Mouse (Mus musculus) large intestine, adult 2 months (tissue): Measurements from ENCODE around the gene BC052040. TPM values are rescaled to one million over a fixed set of nuclear protein-coding genes. Genes with fewer than 3 reads are reported as not detected.

Experiments
- DNase-seq: peaks from one replicate; pipeline ENCODE4 v3.0.0-alpha.2; 2012; ENCODE audit warnings: low read depth, low spot score
- WGBS: fragments of 180-500 bp; shearing (Covaris S2); methylation state at CpG from one replicate; pipeline ENCODE4 v1.1.7; 2018; 5-methylcytosine and 5-hydroxymethylcytosine counted together
- polyA plus RNA-seq: library from polyadenylated mRNA; depleted of rRNA; stranded (reverse); fragments of >200 nt; gene quantifications from 2 replicates; pipeline ENCODE4 v1.2.3, GENCODE M21; 2012; rRNA removed

Gene BC052040
- polyA plus RNA-seq: 2.9 and 3.4 TPM in 2 replicates

- WGBS: under 1% methylated on average over 41 of the region's 41 CpGs
- DNase-seq: peak; percentile 56
Measured at GRCm38 (mm10) chr2:115581241-115581988, at the start of gene BC052040. Gene BC052040, plus strand, starts transcription at chr2:115581716.

DNA sequence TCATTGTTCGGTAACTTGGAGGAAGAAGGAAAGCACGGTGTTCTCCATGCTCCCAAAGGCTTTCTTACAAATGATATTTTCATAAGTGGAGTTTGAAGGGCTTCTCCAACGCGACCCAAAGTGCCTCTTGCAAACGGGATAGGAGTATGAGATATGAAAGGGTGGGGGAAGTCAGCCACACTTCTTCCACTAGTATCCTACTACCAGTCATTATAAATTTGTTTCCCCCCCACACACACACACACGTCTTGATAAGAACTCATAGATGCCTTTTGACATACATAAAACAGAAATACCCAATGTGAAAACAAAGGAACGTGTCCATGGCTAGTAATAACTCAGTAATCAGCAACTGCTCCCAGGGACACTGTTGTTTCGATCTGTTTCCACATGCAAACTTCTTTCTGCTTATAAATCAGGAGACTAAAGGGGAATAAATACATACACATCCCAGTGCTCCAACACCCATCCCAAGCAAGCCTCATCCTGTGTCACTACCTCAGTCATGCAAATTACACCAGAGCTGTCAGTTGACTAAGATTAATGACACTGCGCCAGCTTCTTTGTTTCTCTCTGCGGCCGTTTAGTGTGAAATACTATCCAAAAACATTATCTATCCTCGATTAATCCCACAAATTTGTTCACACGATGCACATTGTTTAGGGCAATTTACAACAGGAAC lies 43.4 kb upstream of the BC052040 start:
- no peak for DNase-seq
- 62% methylated on average over 13 of the region's 13 CpGs for WGBS

DNA sequence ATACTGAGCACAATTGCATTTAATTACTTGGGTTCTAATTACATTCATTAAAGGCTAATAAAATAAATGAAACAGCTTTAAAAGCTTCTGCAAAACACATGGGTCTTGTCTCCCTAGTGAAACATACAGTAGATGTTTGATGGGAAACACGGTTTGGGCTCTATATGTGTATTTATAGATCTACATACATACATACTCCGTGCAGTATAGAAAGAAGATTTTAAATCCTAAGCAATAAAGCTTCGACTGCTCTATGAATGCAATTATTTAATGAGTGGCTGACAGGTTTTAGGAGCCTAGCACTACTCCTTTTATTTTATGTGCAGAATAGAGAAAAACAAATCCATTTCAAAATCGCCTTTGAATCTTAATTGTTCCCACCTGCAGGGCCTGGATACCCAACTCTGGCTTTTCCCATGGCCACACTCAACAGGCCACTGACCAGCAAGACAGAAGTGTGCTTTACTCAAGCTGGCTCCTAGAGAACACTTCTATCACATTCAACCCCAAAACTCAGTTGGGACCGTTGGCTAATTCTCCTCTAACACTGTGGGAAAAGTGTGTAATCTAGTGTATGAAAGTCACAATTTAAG lies 42.7 kb upstream of the BC052040 start:
- 81% methylated on average over 5 of the region's 5 CpGs for whole genome bisulfite sequencing
- DNase-seq: no peak

DNA sequence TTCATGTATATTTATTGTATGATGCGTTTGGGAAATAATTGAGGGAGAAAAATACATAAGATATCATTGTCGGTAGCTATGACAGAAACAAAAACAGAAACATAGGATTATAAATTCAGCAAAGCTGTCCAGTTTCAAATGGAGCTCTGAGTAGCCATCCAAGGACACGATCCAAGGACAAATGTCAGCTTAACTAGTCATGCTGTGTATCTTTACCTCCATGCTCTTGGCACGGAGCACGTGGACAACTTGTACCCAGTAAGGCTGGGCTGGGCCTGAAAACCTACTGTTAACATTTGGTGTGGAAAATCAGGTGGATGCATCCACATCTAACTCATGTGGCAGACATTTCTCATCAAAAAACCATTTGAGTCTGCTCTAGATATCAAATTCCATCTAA lies 41.8 kb upstream of the BC052040 start:
- WGBS: 89% methylated on average over 5 of the region's 5 CpGs
- DNase-seq: no peak

DNA sequence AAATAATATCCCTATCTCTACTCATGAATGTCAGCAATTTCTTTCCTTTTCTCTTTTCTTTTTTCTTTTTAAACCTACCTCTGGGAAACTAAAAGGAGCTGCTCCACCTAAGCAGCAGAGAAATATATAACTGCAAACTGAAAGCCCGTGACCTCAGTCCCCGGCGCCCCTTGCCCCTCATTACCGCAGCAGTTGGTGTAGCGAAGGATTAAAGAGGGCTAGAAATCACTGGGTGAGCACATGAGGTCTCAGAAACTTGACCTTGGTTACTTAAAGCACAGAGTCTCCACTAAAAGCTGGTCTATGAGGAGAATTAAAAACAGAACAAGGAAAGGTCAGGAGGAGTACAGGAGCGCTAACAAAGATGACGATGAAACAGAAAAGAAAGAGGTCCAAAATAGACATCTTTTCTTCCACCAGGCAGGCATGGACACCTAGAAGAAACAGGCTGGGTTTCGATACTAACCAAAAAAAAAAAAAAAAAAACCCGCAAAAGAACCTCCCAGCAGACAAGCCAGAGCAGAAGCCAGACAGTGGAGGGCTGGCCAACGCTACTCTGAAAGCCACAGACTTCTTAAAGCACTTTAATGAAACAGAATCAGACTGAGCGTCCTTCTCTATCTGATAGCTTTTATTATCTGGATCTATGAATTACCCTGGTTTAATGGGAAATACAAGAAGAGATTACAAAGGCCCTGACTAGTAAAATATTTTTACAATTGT lies 39.0 kb upstream of the BC052040 start:
- DNase-seq: no peak
- 67% methylated on average over 11 of the region's 11 CpGs for WGBS

DNA sequence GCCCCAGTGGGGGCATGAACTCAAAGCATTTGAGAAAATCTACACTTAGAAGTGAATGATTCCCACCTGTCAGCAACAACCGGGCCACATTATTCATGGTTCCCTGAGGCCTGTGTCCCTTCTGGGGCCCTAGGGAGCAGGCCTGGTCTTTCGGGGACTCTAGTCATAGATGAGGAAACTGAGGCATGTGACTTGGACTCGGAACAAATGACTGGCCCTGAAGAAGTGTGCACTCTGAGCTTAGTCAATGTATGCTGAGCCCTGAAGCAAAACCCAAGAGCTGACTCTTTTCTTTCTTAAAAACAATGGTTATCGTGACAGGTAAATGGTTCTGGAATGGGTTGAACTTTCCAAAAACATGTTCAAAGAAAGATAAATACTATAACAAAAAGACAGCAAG lies 38.3 kb upstream of the BC052040 start:
- 85% methylated on average over 4 of the region's 4 CpGs for WGBS
- no peak for DNase-seq

DNA sequence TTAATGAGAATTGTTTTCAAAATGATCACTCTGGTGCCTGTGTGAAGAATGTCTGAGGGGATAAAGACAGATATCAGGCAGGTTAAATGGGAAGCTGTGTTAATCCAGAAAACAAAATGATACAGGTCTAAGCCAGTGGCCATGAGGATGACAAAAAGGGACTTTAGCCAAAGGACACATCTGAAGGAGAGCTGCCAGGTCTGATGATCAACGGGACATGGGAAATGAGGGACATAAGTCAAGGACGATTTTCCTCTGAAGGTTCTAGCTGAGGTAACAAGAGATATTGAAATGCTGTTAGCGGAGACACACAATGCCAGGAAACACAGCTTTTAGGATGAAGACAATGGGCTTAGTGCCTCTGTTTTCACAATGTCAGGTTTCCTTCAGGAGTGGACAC lies 29.6 kb upstream of the BC052040 start:
- no peak for DNase-seq
- 75% methylated on average over 3 of the region's 3 CpGs for WGBS

DNA sequence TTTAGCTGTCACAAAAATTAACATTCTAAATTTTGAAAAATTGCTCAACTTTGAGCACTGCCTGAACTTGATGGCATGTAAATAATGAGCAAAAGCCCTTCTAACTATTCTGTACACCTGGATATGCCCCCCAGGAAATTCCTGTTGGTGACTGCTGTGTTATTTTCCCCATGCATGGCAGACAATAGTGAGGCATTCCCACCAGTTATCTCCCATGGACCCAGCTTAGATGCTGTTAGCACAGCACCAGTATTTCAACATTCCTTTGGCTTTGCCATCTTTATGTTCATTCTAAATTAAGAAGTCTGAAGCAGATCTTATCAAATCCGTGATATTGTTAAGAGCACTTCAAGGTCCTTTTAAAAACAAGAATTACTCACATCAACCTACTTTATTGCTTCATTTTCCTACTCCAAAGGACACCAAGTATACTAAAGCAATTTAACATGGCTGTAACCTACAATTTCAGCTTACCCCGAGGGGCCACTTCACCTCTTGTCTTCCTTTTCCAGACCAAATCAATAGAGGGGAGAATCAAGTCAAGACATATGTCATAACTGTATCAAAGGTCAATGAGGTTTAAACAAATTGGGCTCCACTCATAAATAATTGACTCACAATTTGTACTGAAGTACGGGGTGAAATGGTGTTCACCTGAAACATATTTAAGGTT lies 19.2 kb upstream of the BC052040 start:
- 43% methylated on average over 3 of the region's 3 CpGs for WGBS
- DNase-seq: no peak

DNA sequence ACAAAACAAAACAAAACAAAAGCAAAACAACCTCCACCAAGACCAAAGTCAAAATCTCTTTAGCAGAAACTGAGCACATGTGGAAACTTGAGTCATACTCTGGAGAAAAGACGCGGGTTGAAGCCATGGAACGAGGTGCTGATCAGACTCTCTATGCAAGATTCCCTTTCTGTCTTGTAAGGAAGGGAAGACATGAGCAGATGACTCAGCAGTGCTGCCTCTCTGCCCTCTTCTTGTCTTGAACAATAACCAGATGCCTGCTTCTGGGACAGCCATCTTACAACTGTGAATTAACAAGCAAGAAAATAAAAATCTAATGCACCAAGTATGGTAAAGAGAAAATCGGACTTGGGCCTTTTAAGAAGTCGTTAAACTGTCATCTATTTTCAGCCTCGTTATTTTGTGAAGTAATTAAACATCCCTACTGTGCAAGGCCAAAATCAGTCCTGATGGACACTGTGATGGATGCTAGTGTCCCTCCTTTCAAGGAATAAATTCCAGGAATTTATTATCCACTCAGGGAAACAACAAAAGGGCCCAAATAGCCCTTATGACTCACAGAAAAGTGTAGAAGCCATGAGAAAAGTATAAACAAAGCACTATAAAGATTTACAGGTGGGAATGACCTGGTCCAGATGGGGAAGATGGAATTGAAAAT lies 18.0 kb upstream of the BC052040 start:
- DNase-seq: no peak
- 66% methylated on average over 6 of the region's 6 CpGs for WGBS

- no peak for DNase-seq
- WGBS: 69% methylated on average over 1 of the region's 1 CpGs
Measured at GRCm38 (mm10) chr2:115571996-115572395, 9.5 kb upstream of the BC052040 start.

DNA sequence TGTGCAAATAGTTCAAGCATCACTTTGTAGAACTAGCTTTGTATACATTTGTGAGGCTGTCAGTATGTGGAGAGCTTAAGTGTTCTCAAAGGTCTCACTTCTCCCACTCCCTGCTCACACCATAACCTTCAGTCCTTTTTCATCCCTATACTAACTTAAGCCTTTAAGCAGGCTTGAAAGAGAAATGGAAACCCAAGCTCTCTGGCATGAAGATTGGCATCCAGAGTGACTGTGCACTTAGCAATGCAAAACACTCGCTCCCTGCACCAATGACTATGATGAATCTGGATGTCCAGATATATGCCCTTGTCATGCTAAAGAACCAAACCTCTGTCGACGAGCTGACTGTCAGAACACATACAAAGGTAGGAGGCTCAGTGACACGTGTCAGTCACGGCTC lies 6.7 kb upstream of the BC052040 start:
- 70% methylated on average over 5 of the region's 5 CpGs for WGBS

DNA sequence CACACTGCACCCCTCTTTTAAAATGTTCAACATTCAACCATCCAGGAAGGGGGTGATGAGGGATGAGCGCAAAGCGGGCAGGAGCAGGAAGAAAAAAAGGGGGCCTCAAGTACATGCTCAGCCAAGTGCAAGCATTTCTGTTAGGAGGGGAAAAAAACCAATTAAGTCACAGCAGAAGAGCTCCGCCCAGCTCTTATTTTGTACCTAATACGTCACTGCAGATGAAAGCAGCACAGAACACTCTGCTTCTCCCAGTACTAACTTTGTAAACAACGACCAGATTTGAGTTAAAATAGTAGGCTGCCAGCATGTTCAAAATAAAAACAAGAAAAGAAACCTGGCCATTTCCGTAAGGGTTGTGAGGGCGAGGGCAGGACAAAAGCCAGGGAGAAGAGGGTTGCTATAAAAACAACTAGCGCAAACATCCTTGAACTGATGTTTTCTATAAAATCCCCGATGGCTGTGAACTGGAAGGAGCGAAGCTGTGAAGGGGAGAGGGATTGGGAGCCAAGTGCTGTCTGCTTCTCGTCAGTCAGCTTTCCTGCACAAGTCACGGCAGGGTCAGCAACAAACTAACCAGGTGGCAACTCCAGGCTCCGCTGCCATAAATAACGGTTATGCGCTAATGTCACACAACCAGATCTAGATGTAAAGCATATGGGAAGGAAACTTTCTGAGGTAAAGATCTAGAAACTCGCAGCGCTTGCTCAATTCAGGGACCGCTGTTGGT lies 2.2 kb upstream of the BC052040 start:
- 56% methylated on average over 18 of the region's 18 CpGs for WGBS
- no peak for DNase-seq

More for the DNA sequence above, 6.7 kb upstream of the BC052040 start:
- DNase-seq: no peak

DNA sequence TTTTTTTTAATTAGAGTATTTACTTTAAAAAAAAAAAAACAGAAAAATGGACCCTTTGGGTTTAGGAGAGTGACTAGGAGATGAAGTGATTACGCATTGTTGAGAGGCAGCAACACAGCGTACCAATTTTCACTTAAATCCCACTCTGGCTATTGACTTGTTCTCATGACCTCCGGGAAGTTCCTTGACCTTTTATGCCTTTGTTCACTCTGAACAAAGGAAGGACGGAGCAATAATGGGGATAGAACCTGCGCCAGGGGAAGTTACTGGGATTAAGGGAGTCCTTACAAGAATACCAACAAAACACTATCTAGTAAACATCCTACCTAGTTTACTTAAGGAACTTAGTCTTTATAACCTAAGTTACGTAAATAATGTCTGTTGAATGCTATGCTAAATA lies 1.5 kb upstream of the BC052040 start:
- WGBS: 81% methylated on average over 6 of the region's 6 CpGs
- DNase-seq: no peak

DNA sequence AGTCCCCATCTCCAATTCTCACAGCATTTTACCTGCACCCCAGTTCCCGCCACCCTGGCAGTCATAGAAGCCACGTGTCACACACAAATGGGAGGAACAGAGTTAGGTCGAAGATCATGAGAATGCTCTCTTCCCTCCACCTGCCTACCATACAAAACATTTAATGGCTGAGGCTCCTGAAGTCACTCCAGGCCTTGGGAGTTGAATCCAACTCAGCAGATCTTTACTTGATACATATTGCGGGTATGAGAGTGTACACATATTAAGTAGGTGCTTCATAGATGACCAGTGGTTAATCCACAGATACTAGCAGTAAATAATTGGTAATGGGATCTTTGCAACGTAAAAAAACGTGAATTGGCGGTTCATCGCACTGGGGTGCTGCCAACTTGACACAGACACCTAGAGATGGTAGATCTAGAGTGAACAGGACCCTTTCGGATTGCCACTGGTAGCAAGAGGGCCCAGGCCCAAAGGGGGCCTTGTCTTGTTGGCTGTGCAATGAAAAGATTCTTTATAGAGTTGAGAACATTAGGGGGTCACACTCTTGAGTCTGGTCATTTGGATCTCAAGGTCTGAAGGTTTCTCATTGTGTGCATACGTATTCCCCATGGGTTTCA lies 583 bp downstream of the BC052040 start:
- WGBS: 65% methylated on average over 10 of the region's 10 CpGs
- DNase-seq: no peak

GRCm38 (mm10) chr2:115583776-115584175 lies 2.3 kb downstream of the BC052040 start:
- no peak for DNase-seq

DNA sequence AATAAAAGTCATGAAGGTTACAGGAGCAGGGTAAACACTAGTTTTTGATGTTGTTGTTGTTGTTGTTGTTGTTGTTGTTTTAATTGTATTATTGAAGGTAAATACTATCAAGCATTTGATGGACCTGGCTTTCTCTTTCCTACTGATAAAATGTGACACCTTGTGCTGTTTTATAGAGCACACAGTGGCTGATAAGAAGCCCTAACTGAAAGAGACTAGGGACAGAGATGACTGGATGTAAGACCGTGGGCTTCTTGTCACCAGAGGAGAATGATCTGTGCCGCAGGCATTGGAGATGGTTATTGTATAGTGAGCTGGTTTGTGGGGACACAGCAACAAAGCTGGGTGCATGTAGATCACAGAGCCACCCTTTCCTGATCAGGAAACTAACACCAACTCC lies 9.1 kb downstream of the BC052040 start:
- WGBS: 76% methylated on average over 2 of the region's 2 CpGs
- DNase-seq: no peak

GRCm38 (mm10) chr2:115592651-115593119 lies 11.2 kb downstream of the BC052040 start:
- DNase-seq: no peak
- WGBS: 68% methylated on average over 2 of the region's 2 CpGs

GRCm38 (mm10) chr2:115597017-115597416 lies 15.5 kb downstream of the BC052040 start:
- 92% methylated on average over 10 of the region's 10 CpGs for WGBS
- no peak for DNase-seq
